Mouse (Mus musculus) cerebellum, postnatal 4 days (tissue): Measurements from ENCODE around the gene Kcnmb2.

Experiments used
- DNase-seq, 2 experiments: peaks; one replicate each; pipeline ENCODE4 v3.0.0; 2022; ENCODE audit warnings: low spot score in 2 of 2, mixed read lengths in 1 of 2

Kcnmb2 gene

GRCm38 (mm10) chr3:31902504-31903330, at the start of gene Kcnmb2:
Kcnmb2 (plus strand) TSS chr3:31902507.
- peak in 1 of 2 experiments; percentile 8 for DNase-seq

DNA sequence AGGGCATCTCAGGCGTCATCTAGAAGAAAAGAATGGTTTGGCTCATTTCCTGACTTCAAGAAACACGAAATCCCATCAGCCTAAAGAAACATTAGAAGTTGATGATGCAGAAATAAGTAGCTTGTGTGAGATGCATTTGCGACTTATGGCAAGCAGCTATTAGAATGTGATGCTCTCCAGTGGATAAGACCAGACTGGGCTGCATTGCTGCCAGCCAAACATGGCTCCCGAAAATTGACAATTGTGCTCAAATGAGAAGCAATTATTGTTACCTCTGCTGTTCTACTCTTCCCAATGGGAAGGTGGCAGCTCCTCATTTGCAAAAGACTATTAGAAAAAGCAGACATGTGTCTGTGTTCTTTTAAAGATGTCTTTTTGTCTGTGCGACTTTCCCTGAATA, 38.8 kb upstream of the Kcnmb2 start:
- no peak for DNase-seq

- DNase-seq, result no peak
These were observed 38.2 kb upstream of the Kcnmb2 start for GRCm38 (mm10) chr3:31864070-31864469.

GRCm38 (mm10) chr3:31871461-31871860, 30.8 kb upstream of the Kcnmb2 start:
- no peak for DNase-seq

DNA sequence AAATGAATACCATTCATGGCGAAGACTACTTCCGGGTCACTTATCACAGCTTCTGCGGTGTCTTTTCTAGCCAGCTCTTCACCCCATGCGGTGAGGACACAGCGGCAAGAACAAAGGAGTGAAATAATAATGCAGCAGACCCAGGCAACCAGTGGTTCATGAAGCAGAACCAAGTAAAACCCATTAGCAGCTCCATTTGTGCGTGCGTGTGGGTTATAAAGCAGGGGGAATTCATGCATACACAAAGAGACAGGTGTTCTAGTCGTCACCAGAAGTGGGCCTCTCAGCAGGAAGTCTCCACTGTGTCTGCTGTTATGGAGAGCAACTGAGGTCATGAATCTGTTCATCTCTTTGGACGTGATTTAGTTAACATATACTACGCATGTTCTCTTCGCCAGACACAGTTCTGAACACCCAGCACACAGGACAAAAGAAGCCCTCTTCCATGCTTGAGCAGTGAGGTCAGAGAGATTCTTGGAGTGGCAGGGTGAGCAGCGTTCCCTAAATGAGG, 19.6 kb upstream of the Kcnmb2 start:
- DNase-seq, result no peak

GRCm38 (mm10) chr3:31892653-31893052, 9.7 kb upstream of the Kcnmb2 start:
- DNase-seq, result no peak

DNA sequence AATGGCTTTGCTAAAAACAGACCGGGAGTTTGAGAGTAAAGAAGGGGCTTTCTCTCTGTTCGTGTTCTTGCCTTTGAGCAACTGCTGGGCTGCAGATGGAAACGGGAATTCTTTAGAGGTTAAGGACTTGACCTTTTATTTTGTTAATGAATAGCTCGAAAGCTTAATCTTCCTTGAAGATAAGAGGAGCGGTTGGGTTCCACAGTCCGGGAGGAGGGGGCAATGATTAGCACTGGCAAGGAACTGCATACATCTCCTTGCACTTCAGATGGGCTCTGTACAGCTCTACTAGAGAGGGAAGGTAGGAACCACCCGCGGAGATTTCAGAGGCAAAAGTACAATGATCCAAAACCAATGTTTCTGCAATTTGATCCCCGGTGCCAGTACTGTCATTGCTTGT, 1.2 kb downstream of the Kcnmb2 start:
- DNase-seq, result no peak

- no peak for DNase-seq
These were observed 1.8 kb downstream of the Kcnmb2 start for GRCm38 (mm10) chr3:31904156-31904555.

GRCm38 (mm10) chr3:31911168-31911567, 8.9 kb downstream of the Kcnmb2 start:
- no peak for DNase-seq

DNA sequence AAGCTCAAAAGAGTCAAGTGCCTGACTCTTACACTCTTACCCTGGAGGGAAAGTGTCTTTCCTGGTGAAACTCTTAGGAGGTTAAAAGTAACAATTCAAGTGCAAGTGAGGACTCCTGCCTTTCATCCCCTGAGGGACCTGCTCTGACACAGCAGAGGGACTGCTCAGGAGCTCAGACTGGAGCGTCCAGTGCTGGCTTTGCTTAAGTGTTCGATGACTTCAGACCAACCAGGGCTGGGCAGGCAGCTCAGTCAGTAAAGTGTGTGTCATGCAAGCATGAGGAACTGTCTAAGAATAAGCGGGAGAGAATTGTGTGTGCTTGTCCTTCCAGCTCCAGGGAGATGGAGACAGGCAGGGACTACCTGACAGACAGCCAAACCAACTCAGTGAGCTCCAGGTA, 9.4 kb downstream of the Kcnmb2 start:
- DNase-seq, result no peak

DNA sequence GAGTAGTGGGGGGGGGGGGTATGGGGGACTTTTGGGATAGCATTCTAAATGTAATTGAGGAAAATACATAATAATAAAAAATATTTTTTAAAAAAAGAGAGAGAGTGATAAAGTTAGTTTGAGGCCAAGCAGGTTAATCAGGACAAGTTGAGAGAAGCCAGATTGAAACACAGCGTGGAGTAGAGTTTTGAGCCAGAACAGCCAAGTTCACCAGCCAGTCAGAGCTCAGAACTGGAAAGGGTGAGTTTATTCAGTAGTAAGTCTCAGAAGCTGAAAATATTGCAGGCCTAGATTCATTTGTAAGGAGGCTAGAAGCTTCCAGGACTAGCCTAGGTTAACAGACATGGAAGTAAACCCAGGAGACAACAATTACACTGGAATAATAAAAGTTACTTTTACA, 26.2 kb downstream of the Kcnmb2 start:
- no peak for DNase-seq

GRCm38 (mm10) chr3:31934704-31935103, 32.4 kb downstream of the Kcnmb2 start:
- no peak for DNase-seq

- DNase-seq, result no peak
These were observed 39.2 kb downstream of the Kcnmb2 start for GRCm38 (mm10) chr3:31941478-31941877.

DNA sequence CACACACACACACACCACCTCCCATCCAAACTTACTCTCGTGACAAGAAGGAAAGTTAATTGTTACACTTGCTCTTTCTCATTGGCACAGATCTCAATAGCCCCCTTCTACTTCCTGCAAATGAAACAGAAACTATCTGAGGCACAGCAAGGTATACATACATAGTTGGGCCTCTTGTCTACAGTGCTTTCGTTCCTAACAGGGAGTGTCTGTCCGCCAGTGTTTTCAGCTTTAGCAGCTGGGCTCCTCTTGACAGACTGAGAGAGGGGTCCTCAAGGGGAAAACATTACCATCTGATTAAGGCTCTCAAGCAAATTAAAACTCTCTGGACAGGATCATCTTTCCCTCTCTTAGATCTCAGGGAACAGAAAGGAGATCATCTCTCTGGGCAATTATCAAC, 51.9 kb downstream of the Kcnmb2 start:
- no peak for DNase-seq

DNA sequence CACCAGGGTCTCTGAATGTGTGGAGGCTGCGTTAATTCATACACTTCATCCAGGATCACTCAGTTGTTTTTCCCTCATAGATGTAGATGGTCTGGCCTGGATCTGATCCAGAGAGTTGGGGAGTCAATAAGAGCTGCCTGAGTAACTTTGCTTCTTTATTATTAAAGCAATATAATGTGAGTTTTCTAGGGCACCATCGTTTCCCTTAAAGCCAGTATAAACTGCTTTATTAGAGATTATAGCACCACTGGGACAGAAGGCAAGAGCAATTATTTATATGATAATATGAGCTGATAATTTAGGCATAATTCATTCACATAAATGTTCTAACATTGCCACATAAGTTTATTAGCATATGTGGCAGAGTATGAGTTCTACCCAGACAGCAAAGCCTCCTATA, 52.7 kb downstream of the Kcnmb2 start:
- DNase-seq, result no peak

- DNase-seq, result no peak
These were observed 57.5 kb downstream of the Kcnmb2 start for GRCm38 (mm10) chr3:31959821-31960220.

DNA sequence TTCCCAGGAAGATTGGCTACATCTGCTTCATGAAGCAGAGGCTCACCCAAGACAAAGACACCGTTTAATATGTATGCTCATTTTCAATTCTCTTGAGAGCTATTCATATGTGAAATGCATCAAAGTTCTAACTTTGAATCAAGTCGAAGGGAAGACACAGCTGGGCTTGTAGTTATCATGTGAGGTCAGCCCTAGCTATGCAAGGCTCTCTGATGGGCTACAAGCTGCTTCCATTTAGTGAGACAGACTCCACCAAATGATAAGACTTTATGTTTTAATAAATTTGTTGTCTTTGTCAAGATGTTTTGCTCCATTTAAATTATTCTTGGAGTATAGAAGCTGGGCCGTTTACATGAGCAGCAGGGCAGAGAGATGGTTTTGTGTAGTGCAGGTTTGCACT, 58.9 kb downstream of the Kcnmb2 start:
- DNase-seq, result no peak

- DNase-seq, result no peak
These were observed 60.8 kb downstream of the Kcnmb2 start for GRCm38 (mm10) chr3:31963076-31963475.

- no peak for DNase-seq
These were observed 77.4 kb downstream of the Kcnmb2 start for GRCm38 (mm10) chr3:31979661-31980060.

- DNase-seq, result no peak
These were observed 80.1 kb downstream of the Kcnmb2 start for GRCm38 (mm10) chr3:31982444-31982843.

DNA sequence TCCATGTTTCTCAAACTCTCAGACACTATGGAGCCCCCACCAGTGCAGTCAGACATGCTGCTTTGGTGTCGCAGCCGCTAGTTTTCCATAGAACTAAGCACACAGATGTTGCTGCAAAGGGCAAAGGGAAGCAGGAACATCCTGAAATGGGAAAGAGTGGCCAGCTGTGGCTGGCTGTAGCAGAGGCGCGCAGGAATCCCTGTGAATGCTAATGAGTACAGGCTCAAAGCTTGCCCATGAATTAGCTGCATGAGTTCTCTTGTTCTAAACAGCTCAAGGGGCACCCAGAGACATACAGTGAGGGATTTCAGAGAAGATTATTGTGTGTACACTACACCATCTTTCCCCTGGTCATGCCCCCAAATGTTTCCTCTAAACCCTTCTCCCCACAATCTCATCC, 82.8 kb downstream of the Kcnmb2 start:
- DNase-seq, result no peak

DNA sequence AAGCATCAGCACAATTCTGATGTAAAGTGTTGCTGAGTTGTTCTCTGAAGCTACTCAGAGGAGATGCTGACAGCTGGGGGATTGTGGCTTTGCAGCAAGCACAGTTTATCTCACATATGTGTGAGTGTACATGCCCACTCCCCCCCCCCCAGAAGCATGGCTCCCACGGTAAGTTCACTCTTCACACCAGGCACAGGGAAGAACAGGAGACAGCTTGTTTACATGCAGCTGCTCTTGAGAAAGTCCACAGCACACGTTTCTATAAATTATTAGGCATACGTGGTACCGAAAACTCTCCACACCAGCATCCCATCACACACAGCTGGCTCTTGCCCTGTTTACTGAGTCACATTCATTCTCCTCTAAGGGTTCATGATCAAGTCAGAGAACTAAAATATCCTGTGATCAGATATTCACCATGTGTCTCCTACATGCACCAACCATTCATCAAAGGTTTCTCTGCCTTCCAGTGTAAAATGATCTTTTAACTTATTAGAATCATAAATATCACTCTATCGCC, 89.3 kb downstream of the Kcnmb2 start:
- DNase-seq, result no peak

GRCm38 (mm10) chr3:32011566-32011965, 109.3 kb downstream of the Kcnmb2 start:
- no peak for DNase-seq
